Mouse (Mus musculus): Measurements from ENCODE around the gene Mdfic.

Gene Mdfic

DNA sequence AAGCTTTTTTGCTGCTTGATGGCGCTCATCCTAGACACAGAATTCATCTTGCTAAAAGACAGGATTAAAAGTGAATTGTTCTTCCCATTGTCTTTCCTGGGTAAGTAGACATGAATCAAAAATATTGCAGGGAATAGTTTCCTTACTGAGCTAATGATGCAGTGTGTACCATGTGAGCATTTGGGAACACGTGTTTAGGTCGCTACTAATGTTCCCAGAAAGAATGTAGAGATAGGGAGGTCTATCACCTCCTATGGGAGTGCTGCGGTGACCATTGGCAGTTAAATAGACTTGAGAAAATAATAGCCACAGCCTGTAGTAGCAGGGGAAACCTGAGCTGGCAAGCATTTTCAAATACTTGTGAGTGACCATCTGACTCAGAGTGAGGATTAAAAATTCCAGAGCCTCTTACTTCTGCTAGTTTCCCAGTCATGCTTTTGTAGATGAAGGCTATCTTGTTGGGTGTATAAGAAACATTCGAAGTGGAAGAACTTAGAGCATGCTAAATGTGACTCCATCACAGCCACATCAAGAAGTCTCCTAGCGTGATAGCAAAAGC is 22.2 kb downstream of the Mdfic start:
- DNase-seq: no peak

DNA sequence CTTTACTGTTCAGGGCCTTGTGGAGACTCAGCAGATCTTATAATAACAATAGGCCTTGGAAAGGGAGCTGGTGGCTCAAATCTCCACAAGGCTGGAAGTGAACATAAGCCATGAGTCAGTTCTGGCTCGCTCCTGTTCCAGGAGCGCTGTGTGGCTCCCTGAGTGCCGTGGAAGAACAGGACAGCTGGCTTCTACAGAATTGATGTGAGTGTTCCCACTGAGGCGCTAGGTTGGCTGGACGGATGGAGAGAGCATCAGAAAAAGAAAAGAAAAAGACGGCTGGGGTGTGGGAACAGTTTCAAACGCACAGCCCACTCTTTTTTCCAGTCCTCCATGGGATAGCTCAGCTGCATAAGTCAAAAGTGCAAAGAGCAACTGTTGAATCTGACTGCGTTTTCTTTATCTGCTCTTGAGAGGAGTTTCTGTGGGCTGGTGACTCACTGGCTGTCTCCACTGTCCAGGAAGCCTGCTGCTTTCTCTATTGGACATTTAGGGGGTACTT is 22.9 kb downstream of the Mdfic start:
- DNase-seq: no peak

DNA sequence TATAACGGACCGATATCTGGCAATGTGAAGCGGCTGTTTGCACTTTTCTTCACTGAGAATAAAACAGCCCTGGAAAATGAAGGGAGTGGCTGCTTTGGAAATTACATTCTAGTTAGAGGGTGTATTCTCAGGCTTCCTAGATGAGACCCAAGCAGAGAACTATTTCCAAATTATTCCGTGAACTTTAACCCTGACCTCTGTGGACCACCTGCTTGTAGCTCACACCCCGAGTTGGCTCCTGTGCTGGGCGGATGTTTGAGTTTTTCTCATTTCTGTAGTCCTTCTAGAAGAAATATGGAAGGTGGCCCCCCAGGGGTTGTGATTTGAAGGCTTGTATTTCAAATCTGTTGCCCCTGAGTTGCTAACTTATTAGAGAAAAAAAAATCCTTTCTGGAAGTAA is 23.3 kb downstream of the Mdfic start:
- DNase-seq: no peak

DNA sequence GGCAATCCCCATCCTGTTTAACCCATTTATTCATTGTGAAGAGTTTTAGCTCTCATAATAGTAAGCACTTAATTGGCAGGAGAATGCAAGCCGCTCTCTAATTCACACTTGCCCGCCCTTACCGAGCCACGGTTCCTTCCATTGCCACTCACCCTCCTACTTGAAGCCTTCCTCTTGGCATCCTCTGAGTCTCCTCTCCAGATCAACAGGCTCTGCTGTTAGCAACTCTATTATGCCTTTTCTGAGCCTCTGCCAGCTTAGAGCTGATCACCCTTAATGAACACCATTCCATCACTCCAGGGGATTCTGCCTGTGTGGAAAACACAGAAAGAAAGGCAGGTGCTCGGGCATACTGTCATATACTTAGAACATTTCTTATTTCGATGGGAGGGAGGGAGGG is 24.9 kb downstream of the Mdfic start:
- no peak for DNase-seq

DNA sequence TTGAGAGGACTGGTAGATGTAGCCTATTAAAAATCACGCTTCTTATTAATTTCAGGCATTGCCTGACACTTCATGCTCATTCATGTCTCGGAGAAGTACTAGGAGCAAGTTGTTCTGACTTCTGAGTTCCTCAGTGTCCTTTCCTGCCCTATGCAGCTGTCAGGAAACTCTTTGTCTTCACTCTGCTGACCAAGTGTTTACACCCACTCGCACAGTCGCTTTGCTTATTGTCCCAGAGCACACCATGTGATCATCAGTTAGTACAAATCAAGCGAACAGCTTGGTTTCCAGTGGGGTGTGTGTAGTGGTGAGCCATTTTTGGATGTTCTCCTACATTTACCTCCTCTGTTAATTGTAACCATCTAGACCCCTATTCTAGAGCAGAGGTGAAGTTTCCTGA is 25.4 kb downstream of the Mdfic start:
- peak in 1 of 2 experiments; percentile 37 for DNase-seq

DNA sequence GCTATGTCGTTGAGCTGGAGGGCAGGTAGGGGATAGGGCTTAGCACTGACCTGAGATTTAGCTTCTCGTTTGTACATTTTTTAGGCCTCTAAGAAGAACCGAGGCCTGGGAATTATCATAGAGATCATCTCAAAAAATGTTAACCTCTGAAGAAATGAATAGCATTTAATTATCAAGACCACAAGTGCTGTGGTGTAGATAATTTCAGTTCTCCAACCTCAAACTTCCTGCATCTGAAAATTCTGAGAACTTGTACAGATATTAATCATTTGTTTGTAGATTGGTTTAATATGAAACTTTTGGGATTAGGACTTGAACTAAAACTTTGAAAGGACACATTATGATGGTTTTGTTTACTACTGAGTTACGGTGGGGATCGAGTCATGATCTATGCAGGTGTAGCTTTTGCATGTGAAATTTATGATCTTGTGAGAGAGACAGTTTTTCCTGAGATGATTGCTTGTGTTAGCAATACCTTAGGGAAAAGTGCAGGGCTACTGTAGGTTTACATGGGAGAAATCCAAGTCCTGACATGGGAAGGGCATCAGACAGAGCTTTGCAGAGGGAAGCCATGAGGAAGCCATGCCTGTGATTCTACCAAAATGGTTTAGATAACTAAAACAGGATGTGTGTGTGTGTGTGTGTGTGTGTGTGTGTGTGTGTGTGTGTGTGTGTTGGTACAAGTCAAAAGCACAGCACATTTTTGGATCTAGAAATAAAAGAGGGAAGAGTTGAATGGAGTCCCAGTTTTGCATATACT is 27.1 kb downstream of the Mdfic start:
- DNase-seq: peak in 1 of 2 experiments; percentile 25

DNA sequence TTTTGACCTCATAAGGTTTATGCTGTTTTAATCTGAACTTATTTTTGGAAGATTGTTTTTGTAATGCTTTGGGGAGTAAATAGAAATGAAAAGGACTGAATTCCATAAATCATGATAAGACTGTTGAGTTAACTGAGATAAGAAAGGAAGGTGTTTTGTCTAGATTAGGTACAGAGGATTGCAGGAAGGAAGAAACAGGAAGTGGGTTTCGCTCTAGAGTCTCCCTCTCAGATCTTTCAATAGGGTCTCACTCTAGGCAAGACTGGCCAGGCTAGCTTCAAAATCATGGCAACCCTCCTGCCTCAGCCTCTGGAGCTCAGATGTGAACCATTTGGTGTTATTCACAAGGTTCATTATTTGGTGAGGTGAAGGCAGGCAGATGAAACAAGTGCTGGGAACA is 27.8 kb downstream of the Mdfic start:
- DNase-seq: no peak

DNA sequence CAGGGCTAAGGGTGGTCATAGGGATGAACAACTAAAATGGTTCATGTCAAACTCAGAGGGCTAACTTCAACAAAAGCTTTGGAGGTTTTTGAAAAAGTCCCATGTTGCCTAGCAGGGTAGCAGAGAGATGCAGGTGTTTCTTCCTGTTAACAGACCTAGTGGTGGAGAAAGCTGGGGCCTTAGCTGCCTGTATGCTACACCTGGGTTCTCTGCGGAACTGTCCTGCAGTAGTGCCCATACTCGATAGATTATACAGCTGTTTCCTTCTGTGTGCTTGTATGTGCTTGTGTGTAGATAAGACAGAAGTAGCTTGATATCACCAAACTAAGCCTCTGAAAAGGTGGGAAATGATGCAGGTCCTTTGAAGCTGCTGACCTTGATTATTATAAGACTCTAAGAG is 28.5 kb downstream of the Mdfic start:
- peak in 1 of 2 experiments; percentile 16 for DNase-seq

DNA sequence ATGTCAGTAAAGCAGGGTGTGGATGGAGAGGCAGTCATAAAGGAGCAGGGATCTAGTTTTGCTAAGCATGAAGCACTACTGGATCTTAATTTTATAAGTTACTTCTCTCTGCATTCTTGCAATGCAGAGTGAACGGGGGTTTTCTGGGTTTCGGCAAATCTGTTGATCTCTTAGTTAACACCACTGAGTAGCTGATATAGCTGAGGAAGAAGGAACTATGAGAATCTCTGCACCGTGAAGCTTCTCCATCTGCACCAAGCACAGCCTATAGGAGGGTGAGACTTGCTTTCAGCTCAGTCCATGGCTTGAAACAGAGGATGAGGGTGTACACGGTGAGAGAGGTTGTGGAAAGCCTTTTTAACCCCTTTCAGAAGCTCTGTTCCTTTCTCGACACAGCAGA is 29.6 kb downstream of the Mdfic start:
- DNase-seq: peak; percentile 15 to 31

DNA sequence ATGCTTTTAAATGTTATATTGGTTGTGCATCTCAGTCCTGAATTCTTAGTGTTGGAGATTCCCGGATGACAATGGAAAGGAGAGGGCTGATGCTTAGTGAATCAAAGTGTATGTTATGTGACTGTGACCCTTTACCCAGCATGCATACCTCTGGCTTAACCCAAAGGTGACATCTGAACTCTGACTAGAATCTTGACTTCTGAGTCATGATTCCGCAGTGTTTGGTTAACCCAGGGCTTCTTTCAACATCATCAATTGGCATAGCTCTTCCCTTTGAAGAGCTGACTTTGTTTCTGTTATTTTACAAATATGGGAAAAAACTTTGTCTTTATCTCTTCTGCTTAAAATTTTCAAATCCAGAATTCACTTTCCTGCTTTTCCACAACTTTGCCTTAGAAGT is 30.9 kb downstream of the Mdfic start:
- no peak for DNase-seq

DNA sequence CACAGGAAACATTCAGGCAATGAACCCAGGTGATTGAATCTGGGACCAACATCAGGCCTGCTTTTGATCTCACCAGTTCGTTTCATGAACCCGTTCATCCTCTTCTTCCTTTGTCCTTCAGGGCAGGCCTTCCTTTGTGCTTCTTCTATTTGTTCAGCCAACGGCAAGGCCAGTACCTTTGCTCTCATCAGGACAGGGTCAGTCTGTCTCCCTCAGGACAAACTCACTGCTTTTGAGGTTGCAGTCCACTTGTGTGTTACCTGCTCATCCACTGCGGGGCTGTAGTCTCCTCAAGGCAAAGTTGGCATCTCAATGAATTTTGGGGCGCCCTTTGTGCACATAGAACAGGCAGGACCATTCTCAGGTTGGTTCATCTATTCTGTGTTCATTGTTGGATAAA is 31.7 kb downstream of the Mdfic start:
- DNase-seq: no peak

DNA sequence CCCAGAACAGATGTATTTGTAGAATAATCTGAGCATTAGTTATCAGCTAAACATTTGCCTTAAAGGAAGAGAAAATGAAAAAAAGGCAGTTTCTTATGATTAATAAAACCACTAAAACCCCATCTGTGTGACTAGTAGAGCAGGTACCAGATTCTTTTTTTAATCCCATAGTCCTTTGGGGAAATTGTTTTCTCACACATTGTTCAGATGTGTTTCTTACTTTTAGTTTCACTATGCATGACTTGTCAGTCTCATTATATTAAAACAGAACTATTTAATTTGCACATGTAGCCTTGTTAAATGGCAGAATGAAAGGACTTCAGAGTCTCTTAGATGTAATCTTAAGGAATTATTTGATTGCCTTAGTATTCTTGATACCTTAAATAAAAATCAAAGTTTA is 32.7 kb downstream of the Mdfic start:
- DNase-seq: no peak

DNA sequence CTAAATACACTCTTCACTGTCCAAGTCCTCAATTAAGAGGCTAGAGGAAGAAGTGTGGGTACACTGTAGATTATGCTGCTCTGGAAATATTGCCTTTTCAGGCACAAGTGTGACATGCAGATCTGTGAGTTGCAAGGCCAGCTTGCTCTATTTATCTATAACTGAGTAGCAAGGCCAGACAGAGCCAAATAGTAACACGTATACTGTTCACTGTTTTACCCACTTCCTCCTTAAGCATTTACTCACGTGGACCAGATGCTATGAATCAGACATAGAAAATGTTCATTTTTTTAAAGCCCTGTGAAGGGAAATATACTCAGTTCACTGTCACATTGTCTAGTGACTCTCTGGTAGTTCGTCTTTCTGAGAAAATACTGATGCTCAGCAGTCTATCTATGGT is 37.9 kb downstream of the Mdfic start:
- DNase-seq: no peak

DNA sequence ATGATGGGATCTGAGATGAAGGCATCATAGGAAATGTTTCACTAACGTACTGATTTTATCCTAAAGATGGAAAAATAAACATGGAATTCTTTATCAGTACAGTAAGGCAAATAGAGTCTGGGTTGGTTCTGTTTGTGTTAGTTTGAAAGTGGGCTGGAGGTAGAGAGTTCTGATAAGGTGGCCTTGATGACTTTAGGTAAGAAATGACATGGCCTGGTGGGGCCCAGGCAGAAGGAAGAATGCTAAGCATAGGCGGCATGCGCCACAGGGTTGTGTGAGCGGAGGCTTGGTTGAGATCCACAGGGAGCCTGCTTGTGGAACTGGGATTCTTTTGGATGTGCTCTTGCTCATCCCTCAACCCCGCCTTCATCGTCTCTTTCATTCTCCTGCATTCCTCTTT is 40.3 kb downstream of the Mdfic start:
- no peak for DNase-seq

DNA sequence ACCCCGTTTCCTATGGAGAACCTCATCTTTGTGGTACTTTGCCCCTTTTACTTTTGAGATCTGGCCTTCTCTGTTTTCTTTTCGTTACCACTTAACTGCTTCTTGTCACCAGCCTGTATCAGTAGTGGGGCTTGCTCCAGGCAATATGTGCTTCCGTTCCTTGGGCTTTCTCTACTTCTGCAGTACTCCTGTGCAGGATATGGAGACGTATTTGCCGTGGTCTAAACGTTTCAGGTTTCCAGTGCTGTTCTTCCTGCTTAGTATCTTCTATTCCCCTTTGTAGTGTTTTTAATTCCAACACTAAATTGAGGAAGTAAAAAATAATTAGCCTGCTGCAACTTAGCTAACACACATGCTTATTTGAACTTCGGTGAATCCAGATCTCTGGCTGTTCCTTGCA is 43.6 kb downstream of the Mdfic start:
- no peak for DNase-seq

DNA sequence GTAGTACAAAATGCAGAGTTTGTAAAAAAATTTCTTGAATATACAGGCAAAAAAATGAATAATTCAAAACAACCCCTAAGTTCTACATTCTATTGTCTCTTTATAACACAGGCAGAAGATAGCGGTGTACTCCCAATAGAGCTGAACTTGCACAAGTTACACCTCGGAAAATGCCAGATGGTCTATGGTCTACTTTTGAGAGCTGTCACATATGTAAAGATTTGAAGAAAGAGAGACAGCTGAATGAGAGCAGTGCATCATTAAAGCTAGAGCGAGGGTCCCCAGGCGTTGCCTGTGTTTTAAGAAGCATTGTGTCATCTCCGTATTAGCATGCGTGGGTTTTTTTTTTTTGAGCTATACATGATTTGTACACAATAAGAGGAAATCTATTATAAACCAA is 47.0 kb downstream of the Mdfic start:
- no peak for DNase-seq

DNA sequence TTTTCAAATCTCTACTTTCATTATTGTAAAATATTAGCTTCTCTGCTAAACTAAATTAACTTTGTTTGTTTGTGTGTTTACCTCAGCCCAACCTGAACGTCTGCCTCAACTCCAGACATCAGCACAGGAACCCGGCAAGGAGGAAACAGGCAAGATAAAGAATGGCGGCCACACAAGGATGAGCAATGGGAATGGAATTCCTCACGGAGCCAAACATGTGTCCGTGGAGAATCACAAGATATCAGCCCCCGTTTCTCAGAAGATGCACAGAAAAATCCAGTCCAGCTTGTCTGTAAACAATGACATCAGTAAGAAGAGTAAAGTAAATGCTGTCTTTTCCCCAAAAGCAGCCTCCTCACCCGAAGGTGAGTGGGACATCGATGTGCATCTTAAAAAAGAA is 49.7 kb downstream of the Mdfic start:
- no peak for DNase-seq

DNA sequence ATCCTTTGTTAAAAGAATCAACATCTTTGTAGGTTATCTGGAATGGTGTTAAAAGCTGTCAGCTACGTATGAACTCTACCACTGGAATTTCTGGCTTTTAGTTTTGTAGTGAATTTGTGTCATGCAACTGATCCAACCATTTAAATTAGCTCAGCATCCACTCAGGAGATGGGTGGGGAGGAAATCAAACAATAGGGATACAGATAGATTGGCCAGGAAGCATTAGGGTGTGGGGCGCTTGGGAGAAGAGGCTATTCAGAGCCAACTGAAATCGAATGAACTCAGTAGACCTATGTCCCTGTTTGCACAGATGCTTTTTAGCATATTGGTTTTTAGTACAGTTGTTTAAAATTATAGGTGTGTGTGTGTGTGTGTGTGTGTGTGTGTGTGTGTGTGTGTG is 56.6 kb downstream of the Mdfic start:
- no peak for DNase-seq

DNA sequence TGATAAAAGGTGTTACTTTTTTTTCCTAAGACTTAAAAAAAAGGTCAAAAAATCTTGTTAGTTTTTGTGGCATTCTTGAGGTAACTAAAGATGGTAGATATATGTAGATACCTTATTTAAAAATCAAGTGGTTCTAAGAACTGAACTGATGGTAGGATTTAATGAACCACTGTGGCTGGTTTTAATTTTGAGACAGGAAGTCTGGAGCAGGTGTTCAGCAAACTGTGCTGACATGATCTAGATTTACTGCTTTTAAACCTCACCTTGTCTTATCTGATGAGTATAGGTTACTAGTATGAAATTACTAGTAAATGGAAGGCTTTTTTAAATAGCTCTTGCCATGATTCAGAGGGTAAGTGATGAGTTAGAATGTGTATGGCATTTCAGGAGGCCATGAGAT is 59.7 kb downstream of the Mdfic start:
- DNase-seq: no peak

DNA sequence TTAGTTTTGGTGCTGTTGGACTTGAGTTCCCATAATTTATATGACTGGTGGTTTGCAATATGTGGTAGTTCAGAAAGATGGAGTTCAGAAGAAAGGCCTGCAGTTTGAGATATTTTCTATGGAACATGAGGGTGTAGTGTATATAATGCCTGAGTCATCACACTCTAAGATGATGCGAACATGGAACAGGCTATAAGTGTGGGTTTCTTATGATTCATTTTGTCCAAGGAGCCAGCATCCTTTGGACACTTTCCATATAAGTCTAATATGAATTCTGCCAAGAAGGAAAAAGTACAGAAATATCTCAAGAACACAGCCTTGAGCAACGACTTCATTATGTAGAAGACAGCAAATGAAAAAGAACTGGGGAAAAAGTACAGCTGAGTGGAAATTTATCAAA is 60.2 kb downstream of the Mdfic start:
- no peak for DNase-seq

DNA sequence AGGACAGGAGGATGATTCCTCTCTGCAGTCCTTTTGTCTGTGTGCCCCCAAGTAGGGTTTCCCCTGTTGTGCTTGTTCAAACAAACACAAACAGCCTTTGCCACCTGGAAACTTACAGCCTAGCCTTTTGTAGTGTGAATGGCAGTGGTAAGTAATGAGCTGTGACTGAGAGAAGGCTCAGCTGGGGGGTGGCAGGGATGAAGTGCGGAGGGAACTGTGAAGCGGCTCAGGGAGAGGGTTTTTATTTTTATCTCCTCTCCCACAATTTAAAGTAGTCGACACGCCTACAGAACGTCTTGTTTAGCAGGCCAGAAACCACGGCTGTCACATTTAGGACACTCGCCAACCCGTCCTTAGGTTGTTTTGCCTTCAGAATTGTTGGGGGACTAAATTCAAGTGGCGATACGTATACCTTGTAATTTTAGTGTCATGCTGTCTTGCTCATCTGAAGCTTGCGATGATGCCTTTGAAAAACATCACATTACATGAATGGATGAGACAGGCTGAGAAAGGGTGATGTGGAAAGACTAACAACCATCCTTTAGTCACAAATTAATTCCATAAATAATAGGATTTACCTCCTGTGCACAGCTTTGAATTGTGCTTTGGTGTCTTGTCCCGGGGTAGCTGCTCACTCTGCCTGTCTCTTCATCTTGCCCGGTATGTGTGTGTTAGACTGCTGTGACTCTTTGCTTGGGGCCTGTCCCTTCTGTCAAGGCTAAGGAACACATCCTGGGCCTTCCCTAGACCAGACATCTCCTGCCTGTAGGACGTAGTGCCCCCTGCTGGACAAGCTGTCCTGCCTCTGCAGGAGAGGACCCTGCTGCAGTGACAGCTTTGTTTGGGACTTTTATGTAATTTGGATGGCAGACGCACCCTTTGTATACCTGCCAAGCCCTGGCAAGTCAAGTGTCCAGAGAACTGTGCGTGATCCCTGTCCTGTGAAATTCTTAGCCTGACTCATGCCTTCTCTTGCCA is 69.4 kb downstream of the Mdfic start:
- DNase-seq: peak; percentile 69 to 79

DNA sequence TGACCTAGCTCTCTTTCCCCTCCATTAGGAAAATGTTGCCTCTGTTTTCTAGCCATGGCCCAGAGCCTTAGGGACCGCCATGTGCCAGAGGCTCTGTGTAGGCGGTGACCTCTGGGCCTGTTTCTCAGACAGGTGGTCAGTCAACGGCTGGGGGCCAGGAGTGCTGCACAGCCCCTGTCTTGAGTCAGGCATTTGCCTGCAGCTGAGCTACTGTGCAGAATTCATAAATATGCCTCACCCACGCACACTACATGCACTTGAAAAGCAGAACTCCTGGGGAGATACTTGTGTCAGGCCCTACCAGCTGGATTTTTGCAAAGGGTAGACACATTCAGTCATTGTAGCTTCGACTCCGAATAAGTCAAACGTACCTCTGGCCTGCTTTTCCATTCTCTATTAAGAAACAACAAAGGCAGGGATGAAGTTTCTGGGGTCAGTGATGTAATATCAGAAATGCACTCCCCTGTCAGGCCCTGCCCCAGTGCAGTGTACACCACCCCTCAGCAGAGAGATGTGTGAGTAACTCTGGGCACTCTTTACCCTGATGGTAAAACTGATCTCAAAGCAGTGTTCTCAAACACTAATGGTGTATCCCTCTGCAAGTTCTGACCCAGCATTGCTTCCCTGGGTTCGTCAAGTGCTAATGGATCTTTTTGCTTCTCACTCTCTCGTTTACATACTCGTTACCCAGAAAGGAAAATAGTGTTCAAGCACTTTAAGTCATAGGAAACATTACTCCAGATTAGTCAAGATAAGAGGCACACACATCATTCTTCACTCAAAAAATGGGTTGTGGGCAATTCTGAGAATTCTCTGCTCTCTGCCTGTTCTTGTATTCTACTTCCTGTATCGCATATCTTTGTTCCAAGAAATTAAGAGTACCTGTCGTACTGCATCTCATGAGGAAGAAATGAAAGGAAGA is 72.5 kb downstream of the Mdfic start:
- peak in 1 of 2 experiments; percentile 23 for DNase-seq
